Mouse (Mus musculus) olfactory bulb, adult 2 months (tissue): Measurements from ENCODE around the gene Ube2n. TPM values are rescaled to one million over a fixed set of nuclear protein-coding genes. Genes with fewer than 3 reads are reported as not detected.
A peak's percentile ranks its signal among the peaks of the same experiment; 100 is the strongest.

Experiments
- H3K27ac ChIP-seq: fragments of 200-500 bp; 2 replicates; pipeline ENCODE4 v1.5.1; 2012; ENCODE audit warnings: low read depth, low read length; ENCODE audit not compliant: insufficient read depth
- H3K4me1 ChIP-seq: fragments of 200-500 bp; 2 replicates; pipeline ENCODE4 v1.6.1; 2012; ENCODE audit warnings: low read length; ENCODE audit not compliant: control insufficient read depth, insufficient read depth
- H3K4me3 ChIP-seq: fragments of 200-500 bp; 2 replicates; pipeline ENCODE4 v1.5.1; 2012; ENCODE audit warnings: mild to moderate bottlenecking, low read depth, low read length, moderate library complexity; ENCODE audit not compliant: insufficient read depth
- CTCF ChIP-seq: fragments of 200-500 bp; IDR thresholded peaks from 2 replicates; pipeline ENCODE4 v1.5.1; 2012; ENCODE audit warnings: low read depth, mild to moderate bottlenecking, low read length, moderate library complexity; ENCODE audit not compliant: insufficient read depth
- POLR2A ChIP-seq: fragments of 200-500 bp; IDR thresholded peaks from 2 replicates; pipeline ENCODE4 v1.6.1; 2012; ENCODE audit warnings: mild to moderate bottlenecking, low read depth, low read length, moderate library complexity; ENCODE audit not compliant: insufficient read depth
- WGBS: fragments of 180-500 bp; shearing (Covaris S2); methylation state at CpG from one replicate; pipeline ENCODE4 v1.1.7; 2018; 5-methylcytosine and 5-hydroxymethylcytosine counted together
- polyA plus RNA-seq: library from polyadenylated mRNA; stranded (reverse); fragments of >200 nt; gene quantifications from 2 replicates; pipeline ENCODE4 v1.2.4, GENCODE M21; 2012; ENCODE audit warnings: low replicate concordance; ENCODE audit not compliant: missing spikeins, insufficient read depth, insufficient read length

The Ube2n gene
- polyA plus RNA-seq: not detected in 2 replicates

GRCm38 (mm10) chr10:95514656-95515292 is at the start of gene Ube2n:
TSS of gene Ube2n (plus strand) at chr10:95515145.
- under 1% methylated on average over 78 of the region's 81 CpGs for WGBS
- Histone ChIP-seq H3K27ac (peak within 1 kb of the TSS; percentile 88), H3K4me1 (no peaks in the 10 kb centered on the region), H3K4me3 (peak within 1 kb of the TSS; percentile 96)
- TF ChIP-seq POLR2A: peak; percentile 53
- TF ChIP-seq CTCF: no peak

- TF ChIP-seq POLR2A (no peak), CTCF (no peak)
- Histone ChIP-seq H3K27ac (no peak overlapping the region), H3K4me1 (no peaks in the 10 kb centered on the region), H3K4me3 (no peak overlapping the region)
- 69% methylated on average over 4 of the region's 4 CpGs for WGBS
Observed at GRCm38 (mm10) chr10:95465485-95465896, 49.5 kb upstream of the Ube2n start.

- WGBS: 79% methylated on average over 4 of the region's 4 CpGs
- H3K27ac ChIP-seq: no peak overlapping the region
Observed at GRCm38 (mm10) chr10:95468894-95469293, 46.1 kb upstream of the Ube2n start.

GRCm38 (mm10) chr10:95471186-95471585 is 43.8 kb upstream of the Ube2n start:
- TF ChIP-seq POLR2A: no peak
- 84% methylated on average over 3 of the region's 3 CpGs for WGBS
- H3K27ac ChIP-seq: no peak overlapping the region

More at GRCm38 (mm10) chr10:95468894-95469293, 46.1 kb upstream of the Ube2n start:
- Histone ChIP-seq H3K4me3 (no peak overlapping the region), H3K4me1 (no peaks in the 10 kb centered on the region)
- TF ChIP-seq CTCF: no peak
- TF ChIP-seq POLR2A: no peak

GRCm38 (mm10) chr10:95471889-95472547 is 42.9 kb upstream of the Ube2n start:
- TF ChIP-seq POLR2A (no peak), CTCF (no peak)
- H3K4me3 ChIP-seq: no peak overlapping the region
- H3K27ac ChIP-seq: no peak overlapping the region
- no peaks in the 10 kb centered on the region for H3K4me1 ChIP-seq
- WGBS: 77% methylated on average over 11 of the region's 11 CpGs

More at GRCm38 (mm10) chr10:95471186-95471585, 43.8 kb upstream of the Ube2n start:
- Histone ChIP-seq H3K4me3 (no peak overlapping the region), H3K4me1 (no peaks in the 10 kb centered on the region)

- WGBS: 9% methylated on average over 10 of the region's 10 CpGs
- TF ChIP-seq POLR2A (no peak), CTCF (peak; percentile 82)
Observed at GRCm38 (mm10) chr10:95475923-95476322, 39.0 kb upstream of the Ube2n start.

GRCm38 (mm10) chr10:95477516-95477915 is 37.4 kb upstream of the Ube2n start:
- Histone ChIP-seq H3K27ac (no peak overlapping the region), H3K4me1 (no peaks in the 10 kb centered on the region), H3K4me3 (no peak overlapping the region)
- TF ChIP-seq CTCF (no peak), POLR2A (no peak)
- 90% methylated on average over 11 of the region's 11 CpGs for WGBS

More at GRCm38 (mm10) chr10:95475923-95476322, 39.0 kb upstream of the Ube2n start:
- Histone ChIP-seq H3K27ac (no peak overlapping the region), H3K4me3 (no peak overlapping the region), H3K4me1 (no peaks in the 10 kb centered on the region)

- TF ChIP-seq CTCF (no peak), POLR2A (no peak)
- Histone ChIP-seq H3K4me3 (no peak overlapping the region), H3K27ac (no peak overlapping the region), H3K4me1 (no peaks in the 10 kb centered on the region)
- WGBS: 55% methylated on average over 2 of the region's 2 CpGs
Observed at GRCm38 (mm10) chr10:95489653-95490052, 25.3 kb upstream of the Ube2n start.

- WGBS: 97% methylated on average over 5 of the region's 5 CpGs
- Histone ChIP-seq H3K4me1 (no peaks in the 10 kb centered on the region), H3K27ac (no peak overlapping the region), H3K4me3 (no peak overlapping the region)
- TF ChIP-seq CTCF (no peak), POLR2A (no peak)
Observed at GRCm38 (mm10) chr10:95494268-95494667, 20.7 kb upstream of the Ube2n start.

GRCm38 (mm10) chr10:95501033-95501432 is 13.9 kb upstream of the Ube2n start:
- WGBS: under 1% methylated on average over 7 of the region's 7 CpGs
- H3K4me1 ChIP-seq: no peaks in the 10 kb centered on the region
- H3K4me3 ChIP-seq: peak overlapping the region; percentile 82
- H3K27ac ChIP-seq: peak overlapping the region; percentile 89
- TF ChIP-seq POLR2A (no peak), CTCF (no peak)
